Mouse (Mus musculus) adrenal gland, postnatal 36 days (tissue): ENCODE measurements around the gene Defa17. TPM values are rescaled to one million over a fixed set of nuclear protein-coding genes. Genes with fewer than 3 reads are reported as not detected.
"Not testable (repeated sequence)": the region's sequence is repeated elsewhere in the genome, so short reads cannot be mapped to it uniquely, and the experiment has no call there.

Source experiments
- DNase-seq, 2 experiments: peaks; one replicate each; pipeline ENCODE4 v3.0.0; 2021; ENCODE audit warnings: mixed read lengths in 1 of 2
- long read RNA-seq, 2 experiments: library from polyadenylated mRNA; stranded (forward); transcript quantifications; one replicate each; pipeline ENCODE4 v2.0.0; 2021; ENCODE audit warnings: borderline sequencing depth in 2 of 2
- total RNA-seq, 2 experiments: library from RNA; stranded (reverse); gene quantifications; 2 replicates each; pipeline ENCODE4 v1.2.3; 2021

The Defa17 gene
- total RNA-seq, result not detected
- long read RNA-seq, experiment 1, result 0 reads
- long read RNA-seq, experiment 2, result 0 reads

- DNase-seq, result not testable (repeated sequence)
Observed at GRCm38 (mm10) chr8:21655480-21655879, at the start of gene Defa17. Gene Defa17 (plus strand): TSS chr8:21655780.

GRCm38 (mm10) chr8:21617883-21618282 is 37.7 kb upstream of the Defa17 start, which contains the start of gene Defa26:
Gene Defa26 (plus strand): TSS chr8:21618183.
- DNase-seq, result not testable (repeated sequence)

- DNase-seq, result not testable (repeated sequence)
Observed at GRCm38 (mm10) chr8:21665497-21665896, 9.9 kb downstream of the Defa17 start, which contains the start of gene Defa34. Gene Defa34 (plus strand): TSS chr8:21665797.

- not testable (repeated sequence) for DNase-seq
Observed at GRCm38 (mm10) chr8:21703545-21703944, 48.0 kb downstream of the Defa17 start, which contains the start of gene AY761184. Gene AY761184 (minus strand): TSS chr8:21703645.

Other genes with a start within 250 kb of the Defa17 start
- not detected for gene Defa36, start 228.4 kb upstream of the Defa17 start, total RNA-seq
- gene Gm7849, start 199.2 kb upstream of the Defa17 start, total RNA-seq, result not detected
- gene Defa20, start 146.5 kb upstream of the Defa17 start, total RNA-seq, result not detected
- gene Defa32, start 126.7 kb upstream of the Defa17 start, total RNA-seq, result not detected
- gene Defa37, start 90.4 kb upstream of the Defa17 start, total RNA-seq, result not detected
- gene Defa28, start 72.8 kb upstream of the Defa17 start, total RNA-seq, result not detected
- gene Gm7861, start 61.3 kb upstream of the Defa17 start, total RNA-seq, result not detected
- gene Defa26, start 37.6 kb upstream of the Defa17 start, total RNA-seq, result not detected
- not detected for gene Defa34, start 10.0 kb downstream of the Defa17 start, total RNA-seq
- not detected for gene AY761184, start 47.9 kb downstream of the Defa17 start, total RNA-seq
- not detected for gene Defa24, start 78.7 kb downstream of the Defa17 start, total RNA-seq
- not detected for gene Defb50, start 167.8 kb downstream of the Defa17 start, total RNA-seq
- gene Defb2, start 184.1 kb downstream of the Defa17 start, total RNA-seq, result not detected
- not detected for gene Defb10, start 203.1 kb downstream of the Defa17 start, total RNA-seq
- gene Defb9, start 229.6 kb downstream of the Defa17 start, total RNA-seq, result not detected